Mouse (Mus musculus): ENCODE measurements around the gene A1cf. TPM values are rescaled to one million over a fixed set of nuclear protein-coding genes. Genes with fewer than 3 reads are reported as not detected.

A1cf gene
- 14.5 and 14.9 TPM in 2 replicates for polyA plus RNA-seq (2012; rRNA removed)

GRCm38 (mm10) chr19:31868521-31868920 lies at the start of gene A1cf:
Gene A1cf, plus strand, starts transcription at chr19:31868764.

Other genes starting within 250 kb of the A1cf start
- 0.88 and 0.89 TPM in 2 replicates for gene Prkg1, start 103.7 kb upstream of the A1cf start, polyA plus RNA-seq (2012; rRNA removed)
- gene Asah2, start 239.4 kb downstream of the A1cf start, polyA plus RNA-seq (2012; rRNA removed): 2.4 and 2.5 TPM in 2 replicates

All from liver, embryonic 18 days (tissue).